Mouse (Mus musculus) G1E-ER4 (cell line): ENCODE results near the gene Myom1. TPM values are rescaled to one million over a fixed set of nuclear protein-coding genes. Genes with fewer than 3 reads are reported as not detected.

Source experiments
- GATA1 ChIP-seq: IDR thresholded peaks from one replicate; pipeline ENCODE4 v1.8.0; 2012; ENCODE audit warnings: low read length, inconsistent platforms
- polyA plus RNA-seq: library from polyadenylated mRNA; stranded (reverse); fragments of >175 nt; gene quantifications from 2 replicates; pipeline ENCODE4 v1.2.3, GENCODE M21; 2012

Myom1 gene
- polyA plus RNA-seq, 1 experiment: 0.22 TPM

GRCm38 (mm10) chr17:71062870-71063602 is 60.6 kb downstream of the Myom1 start:
- no peak for TF ChIP-seq GATA1

GRCm38 (mm10) chr17:71064463-71065014 is 62.1 kb downstream of the Myom1 start:
- no peak for TF ChIP-seq GATA1

- TF ChIP-seq GATA1: no peak
These were observed 62.7 kb downstream of the Myom1 start for GRCm38 (mm10) chr17:71065127-71065526.

GRCm38 (mm10) chr17:71069176-71069575 is 66.7 kb downstream of the Myom1 start:
- TF ChIP-seq GATA1: no peak

- no peak for TF ChIP-seq GATA1
These were observed 69.5 kb downstream of the Myom1 start for GRCm38 (mm10) chr17:71071958-71072357.

- no peak for TF ChIP-seq GATA1
These were observed 72.0 kb downstream of the Myom1 start for GRCm38 (mm10) chr17:71074386-71074785.

GRCm38 (mm10) chr17:71081986-71082385 is 79.6 kb downstream of the Myom1 start:
- TF ChIP-seq GATA1: no peak

- TF ChIP-seq GATA1: no peak
These were observed 84.5 kb downstream of the Myom1 start for GRCm38 (mm10) chr17:71086969-71087368.

GRCm38 (mm10) chr17:71087396-71088153 is 85.1 kb downstream of the Myom1 start:
- no peak for TF ChIP-seq GATA1

- TF ChIP-seq GATA1: no peak
These were observed 85.7 kb downstream of the Myom1 start for GRCm38 (mm10) chr17:71088154-71088521.

- TF ChIP-seq GATA1: no peak
These were observed 86.6 kb downstream of the Myom1 start for GRCm38 (mm10) chr17:71088991-71089434.

GRCm38 (mm10) chr17:71089781-71090480 is 87.5 kb downstream of the Myom1 start:
- TF ChIP-seq GATA1: no peak

GRCm38 (mm10) chr17:71091024-71091423 is 88.6 kb downstream of the Myom1 start:
- TF ChIP-seq GATA1: no peak

GRCm38 (mm10) chr17:71092341-71092740 is 89.9 kb downstream of the Myom1 start:
- no peak for TF ChIP-seq GATA1

- no peak for TF ChIP-seq GATA1
These were observed 91.4 kb downstream of the Myom1 start for GRCm38 (mm10) chr17:71093793-71094192.

- TF ChIP-seq GATA1: no peak
These were observed 92.0 kb downstream of the Myom1 start for GRCm38 (mm10) chr17:71094438-71094837.
